Mouse (Mus musculus) liver, embryonic 12.5 days (tissue): ENCODE measurements around the gene Cstad. TPM values are rescaled to one million over a fixed set of nuclear protein-coding genes. Genes with fewer than 3 reads are reported as not detected.

ENCODE experiments used
- ATAC-seq: fragments of 200-750 bp; cut with Nextera tagmentation; 2 replicates; pipeline ENCODE4 v1.8.0; 2017; ENCODE audit warnings: moderate number of reproducible peaks, mild to moderate bottlenecking, moderate library complexity
- H3K27ac ChIP-seq: fragments of 300-500 bp; sonication (generic); 2 replicates; pipeline ENCODE4 v1.5.1; 2016; ENCODE audit warnings: mild to moderate bottlenecking
- H3K27me3 ChIP-seq: fragments of 300-500 bp; sonication (generic); replicated peaks from 2 replicates; pipeline ENCODE4 v1.6.1; 2016; ENCODE audit warnings: mild to moderate bottlenecking, moderate library complexity
- H3K36me3 ChIP-seq: fragments of 300-500 bp; sonication (generic); 2 replicates; pipeline ENCODE4 v1.6.1; 2016; ENCODE audit warnings: mild to moderate bottlenecking, moderate library complexity
- H3K4me1 ChIP-seq: fragments of 300-500 bp; sonication (generic); 2 replicates; pipeline ENCODE4 v1.6.1; 2016
- H3K4me2 ChIP-seq: fragments of 300-500 bp; sonication (generic); 2 replicates; pipeline ENCODE4 v1.6.1; 2016; ENCODE audit warnings: mild to moderate bottlenecking, moderate library complexity
- H3K4me3 ChIP-seq: fragments of 300-500 bp; sonication (generic); 2 replicates; pipeline ENCODE4 v1.5.1; 2016; ENCODE audit warnings: mild to moderate bottlenecking, moderate library complexity
- H3K9ac ChIP-seq: fragments of 300-500 bp; sonication (generic); 2 replicates; pipeline ENCODE4 v1.6.1; 2016; ENCODE audit warnings: mild to moderate bottlenecking, moderate library complexity
- H3K9me3 ChIP-seq: fragments of 300-500 bp; sonication (generic); replicated peaks from 2 replicates; pipeline ENCODE4 v1.6.1; 2016; ENCODE audit warnings: mild to moderate bottlenecking, moderate library complexity
- WGBS: fragments of 180-500 bp; shearing (Covaris S2); methylation state at CpG from one replicate; pipeline ENCODE4 v1.1.7; 2016; ENCODE audit not compliant: insufficient replicate concordance; 5-methylcytosine and 5-hydroxymethylcytosine counted together
- polyA plus RNA-seq: library from polyadenylated mRNA; unstranded; fragments of >200 nt; fragmentation: Nextera tagmentation; extraction: Ambion mirVana; gene quantifications from 2 replicates; pipeline ENCODE4 v1.2.1, GENCODE M21; 2016

Cstad gene
- polyA plus RNA-seq, 1 experiment from 2014 or later, result 0.31 TPM

- H3K27me3 ChIP-seq, result no peaks in the 10 kb centered on the region; the same call in 1 of the 2 replicates
- 35% methylated on average over 5 of the region's 5 CpGs for WGBS
- ATAC-seq, result no peak
- peaks cover 10% of the 10 kb centered on the region for H3K4me1 ChIP-seq
- H3K9ac ChIP-seq, result no peak overlapping the region
- H3K4me2 ChIP-seq, result no peak overlapping the region
- no peak overlapping the region for H3K4me3 ChIP-seq
- no peaks in the 10 kb centered on the region for H3K9me3 ChIP-seq
- H3K27ac ChIP-seq, result no peak overlapping the region
- H3K36me3 ChIP-seq, result no peaks in the 10 kb centered on the region
Measured at GRCm38 (mm10) chr2:30636266-30636671, 41.4 kb downstream of the Cstad start.

GRCm38 (mm10) chr2:30637991-30638390, 43.2 kb downstream of the Cstad start:
- Histone ChIP-seq H3K9ac (no peak overlapping the region), H3K27me3 (peaks cover 4% of the 10 kb centered on the region), H3K36me3 (no peaks in the 10 kb centered on the region), H3K4me2 (no peak overlapping the region), H3K9me3 (no peaks in the 10 kb centered on the region), H3K4me1 (peaks cover 16% of the 10 kb centered on the region), H3K4me3 (no peak overlapping the region), H3K27ac (no peak overlapping the region)
- no peak for ATAC-seq
- WGBS, result 70% methylated on average over 6 of the region's 6 CpGs

- Histone ChIP-seq H3K4me1 (peaks cover 17% of the 10 kb centered on the region), H3K9me3 (no peaks in the 10 kb centered on the region), H3K4me2 (peak overlapping the region; percentile 19), H3K36me3 (no peaks in the 10 kb centered on the region), H3K9ac (no peak overlapping the region), H3K27ac (no peak overlapping the region), H3K27me3 (peaks cover 4% of the 10 kb centered on the region), H3K4me3 (no peak overlapping the region)
- ATAC-seq, result no peak
- WGBS, result 18% methylated on average over 11 of the region's 11 CpGs
Measured at GRCm38 (mm10) chr2:30640021-30640481, 45.2 kb downstream of the Cstad start.

- 20% methylated on average over 5 of the region's 5 CpGs for WGBS
- no peaks in the 10 kb centered on the region for H3K9me3 ChIP-seq
- H3K9ac ChIP-seq, result no peak overlapping the region
- H3K4me1 ChIP-seq, result peaks cover 18% of the 10 kb centered on the region
- H3K27me3 ChIP-seq, result peaks cover 13% of the 10 kb centered on the region
- no peak for ATAC-seq
- H3K4me3 ChIP-seq, result no peak overlapping the region
- no peaks in the 10 kb centered on the region for H3K36me3 ChIP-seq
- 0 out of 2 replicates have a peak overlapping the region, but pooled peaks have one; percentile 32 for H3K27ac ChIP-seq
- H3K4me2 ChIP-seq, result no peak overlapping the region
Measured at GRCm38 (mm10) chr2:30642810-30643209, 48.0 kb downstream of the Cstad start.

DNA sequence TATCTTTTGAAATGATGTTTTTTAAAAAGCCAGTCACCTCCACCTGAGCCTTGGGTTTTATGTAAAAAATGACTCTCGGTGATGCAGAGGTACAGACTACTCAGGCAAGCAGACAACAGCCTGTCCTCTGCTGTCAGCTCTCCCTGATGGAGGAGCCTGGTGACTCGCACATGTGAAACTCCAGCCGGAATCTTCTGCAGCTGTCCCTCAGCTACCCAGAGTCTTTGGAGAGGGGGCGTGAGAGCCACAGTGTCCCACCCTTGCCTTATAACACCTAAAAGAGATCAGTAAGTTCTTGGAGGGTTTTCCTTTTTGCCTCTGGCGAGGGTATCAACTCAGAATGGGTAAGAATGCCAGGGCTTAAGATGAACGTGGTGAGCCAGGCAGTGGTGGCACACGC, 48.6 kb downstream of the Cstad start:
- Histone ChIP-seq H3K9me3 (no peaks in the 10 kb centered on the region), H3K4me2 (no peak overlapping the region), H3K9ac (no peak overlapping the region), H3K27ac (no peak overlapping the region), H3K27me3 (peaks cover 17% of the 10 kb centered on the region), H3K4me1 (peaks cover 23% of the 10 kb centered on the region), H3K4me3 (no peak overlapping the region), H3K36me3 (no peaks in the 10 kb centered on the region)
- ATAC-seq, result no peak
- 70% methylated on average over 7 of the region's 7 CpGs for WGBS

DNA sequence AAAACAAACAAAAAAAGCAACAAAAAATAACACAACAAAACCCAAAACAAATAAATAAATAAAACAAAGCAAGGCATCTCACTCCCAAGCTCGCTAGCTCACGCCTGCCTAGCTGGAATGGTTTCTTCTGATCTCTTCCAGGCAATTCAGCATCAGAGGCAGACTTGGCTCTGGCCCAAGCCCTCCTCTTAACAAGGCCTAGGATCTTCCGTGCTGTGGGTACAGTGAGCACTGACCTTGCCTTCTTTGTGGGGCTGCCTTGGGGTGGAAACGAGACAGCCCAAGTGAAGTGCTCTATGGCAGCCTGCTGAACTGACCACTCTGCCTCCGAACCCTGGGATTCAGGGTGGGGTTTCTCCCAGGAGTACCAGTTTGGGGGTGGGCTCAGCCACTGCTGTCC, 52.0 kb downstream of the Cstad start:
- Histone ChIP-seq H3K27me3 (peaks cover 17% of the 10 kb centered on the region), H3K4me2 (no peak overlapping the region), H3K36me3 (no peaks in the 10 kb centered on the region), H3K27ac (peak overlapping the region; percentile 43; the same call in 1 of the 2 replicates), H3K4me3 (no peak overlapping the region), H3K9me3 (no peaks in the 10 kb centered on the region), H3K4me1 (peaks cover 20% of the 10 kb centered on the region), H3K9ac (no peak overlapping the region)
- 53% methylated on average over 5 of the region's 5 CpGs for WGBS
- ATAC-seq, result 0 out of 2 replicates have a peak, but pooled peaks have one; percentile 14

DNA sequence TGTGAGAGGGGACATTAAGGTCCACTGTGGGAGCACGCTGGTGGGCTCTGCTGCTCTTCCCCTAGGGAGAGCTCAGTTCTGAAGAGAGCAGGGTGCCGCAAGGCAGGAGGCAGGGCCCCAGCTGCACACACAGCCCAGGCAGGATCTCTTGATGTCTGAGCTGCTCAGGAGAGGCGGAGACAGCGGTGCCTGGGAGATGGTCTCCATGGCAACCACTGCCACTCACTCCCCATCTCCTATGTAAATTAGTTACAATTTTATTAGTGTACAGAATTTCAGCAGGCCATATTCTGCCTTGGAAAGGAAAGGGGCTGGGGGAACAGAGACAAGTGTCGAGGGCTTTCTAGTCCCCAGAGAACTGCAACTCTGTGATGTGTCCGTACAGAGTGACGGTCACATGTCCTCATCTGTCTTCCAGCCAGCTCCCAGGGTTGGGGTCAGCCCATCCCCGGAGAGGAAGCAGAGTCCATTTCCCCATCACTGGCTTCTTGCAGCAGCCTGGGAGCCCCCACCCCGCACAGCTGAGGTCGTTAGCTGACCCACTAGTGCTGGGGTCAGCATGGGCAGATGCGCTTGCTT, 52.6 kb downstream of the Cstad start:
- Histone ChIP-seq H3K9ac (no peak overlapping the region), H3K27ac (peak overlapping the region; percentile 43; the same call in 1 of the 2 replicates), H3K4me2 (no peak overlapping the region), H3K27me3 (peaks cover 21% of the 10 kb centered on the region), H3K36me3 (no peaks in the 10 kb centered on the region), H3K4me1 (peaks cover 21% of the 10 kb centered on the region), H3K9me3 (no peaks in the 10 kb centered on the region), H3K4me3 (no peak overlapping the region)
- 0 out of 2 replicates have a peak, but pooled peaks have one; percentile 19 for ATAC-seq
- 27% methylated on average over 11 of the region's 11 CpGs for WGBS

GRCm38 (mm10) chr2:30647882-30648494, 53.1 kb downstream of the Cstad start:
- H3K9me3 ChIP-seq, result no peaks in the 10 kb centered on the region
- no peak overlapping the region for H3K27ac ChIP-seq
- WGBS, result 30% methylated on average over 13 of the region's 13 CpGs
- H3K4me3 ChIP-seq, result no peak overlapping the region
- H3K27me3 ChIP-seq, result peaks cover 19% of the 10 kb centered on the region
- no peak overlapping the region for H3K9ac ChIP-seq
- no peaks in the 10 kb centered on the region for H3K36me3 ChIP-seq
- peaks cover 21% of the 10 kb centered on the region for H3K4me1 ChIP-seq
- ATAC-seq, result 0 out of 2 replicates have a peak, but pooled peaks have one; percentile 14
- H3K4me2 ChIP-seq, result no peak overlapping the region

- no peak for ATAC-seq
- Histone ChIP-seq H3K4me3 (no peak overlapping the region), H3K9ac (no peak overlapping the region), H3K27me3 (peaks cover 27% of the 10 kb centered on the region), H3K9me3 (no peaks in the 10 kb centered on the region), H3K27ac (no peak overlapping the region), H3K4me1 (peaks cover 22% of the 10 kb centered on the region), H3K4me2 (no peak overlapping the region), H3K36me3 (no peaks in the 10 kb centered on the region)
- WGBS, result 63% methylated on average over 9 of the region's 9 CpGs
Measured at GRCm38 (mm10) chr2:30650249-30650648, 55.4 kb downstream of the Cstad start.

- ATAC-seq, result no peak
- Histone ChIP-seq H3K9me3 (no peaks in the 10 kb centered on the region), H3K4me2 (no peak overlapping the region), H3K27ac (no peak overlapping the region), H3K27me3 (peaks cover 34% of the 10 kb centered on the region), H3K36me3 (no peaks in the 10 kb centered on the region), H3K4me1 (peaks cover 24% of the 10 kb centered on the region), H3K4me3 (no peak overlapping the region), H3K9ac (no peak overlapping the region)
- 38% methylated on average over 1 of the region's 1 CpGs for WGBS
Measured at GRCm38 (mm10) chr2:30651831-30652230, 57.0 kb downstream of the Cstad start.

DNA sequence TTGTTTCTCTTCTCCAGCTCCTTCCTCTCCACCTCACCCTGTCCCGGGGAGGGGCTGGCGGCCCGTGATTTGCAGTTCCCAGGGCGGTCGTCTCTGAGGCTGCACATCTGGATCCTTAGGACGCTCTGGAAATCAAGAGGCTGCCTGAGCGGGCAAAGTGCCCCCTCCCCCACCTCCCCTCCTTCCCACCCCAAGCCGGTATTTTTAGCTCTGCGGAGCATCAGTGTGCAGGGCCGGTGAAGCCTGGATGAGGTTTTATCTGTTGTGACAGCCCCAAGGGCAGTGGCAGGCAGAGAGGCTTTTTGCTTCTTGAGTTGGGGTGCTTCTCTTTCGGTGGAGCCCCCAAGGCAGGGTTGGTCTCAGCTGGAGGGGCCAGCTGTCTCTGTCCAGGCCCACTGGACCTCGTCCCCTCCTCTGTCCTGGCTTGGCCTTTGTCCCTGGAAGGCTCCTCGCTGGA, 57.8 kb downstream of the Cstad start:
- Histone ChIP-seq H3K27ac (peak overlapping the region; percentile 68), H3K4me3 (no peak overlapping the region), H3K27me3 (peaks cover 27% of the 10 kb centered on the region), H3K4me2 (no peak overlapping the region), H3K9me3 (no peaks in the 10 kb centered on the region), H3K4me1 (peaks cover 26% of the 10 kb centered on the region), H3K36me3 (no peaks in the 10 kb centered on the region), H3K9ac (no peak overlapping the region)
- ATAC-seq, result no peak
- 18% methylated on average over 13 of the region's 13 CpGs for WGBS

DNA sequence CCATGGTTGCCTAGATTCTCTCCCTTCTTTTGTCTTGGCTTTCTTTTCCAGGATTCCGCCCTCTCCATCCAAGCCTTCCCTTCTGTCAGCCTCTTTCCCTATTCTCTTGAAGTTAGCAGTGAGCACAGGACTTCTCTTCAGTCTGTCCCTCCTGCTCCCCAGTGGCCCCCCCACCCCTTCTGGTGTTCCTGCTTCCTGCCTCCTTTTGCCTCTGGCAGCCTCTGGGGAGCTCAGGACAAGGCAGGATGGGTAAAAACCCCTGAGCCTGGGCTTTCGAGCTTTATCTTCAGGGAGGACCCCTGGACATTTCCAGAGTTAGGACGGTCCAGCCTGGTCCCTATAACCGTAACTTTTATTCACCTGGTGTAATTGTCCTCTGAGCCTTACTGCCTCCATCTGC, 58.2 kb downstream of the Cstad start:
- Histone ChIP-seq H3K9ac (no peak overlapping the region), H3K36me3 (no peaks in the 10 kb centered on the region), H3K27me3 (peaks cover 23% of the 10 kb centered on the region), H3K4me3 (no peak overlapping the region), H3K4me1 (peaks cover 26% of the 10 kb centered on the region), H3K4me2 (no peak overlapping the region), H3K27ac (peak overlapping the region; percentile 68), H3K9me3 (no peaks in the 10 kb centered on the region)
- WGBS, result 62% methylated on average over 4 of the region's 4 CpGs
- ATAC-seq, result no peak
